Mouse (Mus musculus) forebrain, embryonic 15.5 days (tissue): ENCODE results near the gene Hoga1. TPM values are rescaled to one million over a fixed set of nuclear protein-coding genes. Genes with fewer than 3 reads are reported as not detected.

Experiments
- ATAC-seq: fragments of 200-750 bp; cut with Nextera tagmentation; replicated peaks from 2 replicates; pipeline ENCODE4 v1.8.0; 2017; ENCODE audit warnings: mild to moderate bottlenecking, moderate TSS enrichment, moderate library complexity
- H3K27ac ChIP-seq: fragments of 300-500 bp; sonication (generic); replicated peaks from 2 replicates; pipeline ENCODE4 v1.5.1; 2015; ENCODE audit warnings: mild to moderate bottlenecking, inconsistent platforms
- H3K27me3 ChIP-seq: fragments of 300-500 bp; sonication (generic); 2 replicates; pipeline ENCODE4 v1.6.1; 2015; ENCODE audit warnings: inconsistent platforms
- H3K36me3 ChIP-seq: fragments of 300-500 bp; sonication (generic); 2 replicates; pipeline ENCODE4 v1.6.1; 2015; ENCODE audit warnings: mild to moderate bottlenecking, inconsistent platforms
- H3K4me1 ChIP-seq: fragments of 300-500 bp; sonication (generic); 2 replicates; pipeline ENCODE4 v1.6.1; 2015; ENCODE audit warnings: inconsistent platforms
- H3K4me2 ChIP-seq: fragments of 300-500 bp; sonication (generic); replicated peaks from 2 replicates; pipeline ENCODE4 v1.6.1; 2015; ENCODE audit warnings: mild to moderate bottlenecking, inconsistent platforms
- H3K4me3 ChIP-seq: fragments of 300-500 bp; sonication (generic); 2 replicates; pipeline ENCODE4 v1.5.1; 2015; ENCODE audit warnings: mild to moderate bottlenecking, inconsistent platforms
- H3K9ac ChIP-seq: fragments of 300-500 bp; sonication (generic); replicated peaks from 2 replicates; pipeline ENCODE4 v1.6.1; 2015; ENCODE audit warnings: mild to moderate bottlenecking, inconsistent platforms
- H3K9me3 ChIP-seq: fragments of 300-500 bp; sonication (generic); 2 replicates; pipeline ENCODE4 v1.6.1; 2016; ENCODE audit warnings: inconsistent platforms
- WGBS: fragments of 180-500 bp; shearing (Covaris S2); methylation state at CpG from one replicate; pipeline ENCODE4 v1.1.7; 2015; ENCODE audit warnings: mixed read lengths; 5-methylcytosine and 5-hydroxymethylcytosine counted together
- polyA plus RNA-seq: library from polyadenylated mRNA; unstranded; fragments of >200 nt; fragmentation: Nextera tagmentation; extraction: Ambion mirVana; gene quantifications from 2 replicates; pipeline ENCODE4 v1.2.1, GENCODE M21; 2015

Gene Hoga1
- polyA plus RNA-seq, 1 experiment from 2014 or later: 1.2 TPM

- H3K4me3 ChIP-seq: no peak overlapping the region
- ATAC-seq: no peak
- H3K4me2 ChIP-seq: no peak overlapping the region
- H3K9me3 ChIP-seq: no peaks in the 10 kb centered on the region
- no peaks in the 10 kb centered on the region for H3K36me3 ChIP-seq
- no peaks in the 10 kb centered on the region for H3K4me1 ChIP-seq
- 86% methylated on average over 6 of the region's 6 CpGs for WGBS
- H3K9ac ChIP-seq: no peak overlapping the region
- H3K27ac ChIP-seq: no peak overlapping the region
- H3K27me3 ChIP-seq: no peaks in the 10 kb centered on the region
Observed at GRCm38 (mm10) chr19:42054255-42054654, 8.8 kb downstream of the Hoga1 start.

- Histone ChIP-seq H3K36me3 (no peaks in the 10 kb centered on the region), H3K4me3 (no peak overlapping the region), H3K9me3 (no peaks in the 10 kb centered on the region), H3K9ac (no peak overlapping the region), H3K4me1 (no peaks in the 10 kb centered on the region), H3K27me3 (no peaks in the 10 kb centered on the region), H3K4me2 (no peak overlapping the region), H3K27ac (no peak overlapping the region)
- 78% methylated on average over 2 of the region's 2 CpGs for WGBS
- no peak for ATAC-seq
Observed at GRCm38 (mm10) chr19:42055881-42056280, 10.5 kb downstream of the Hoga1 start.

GRCm38 (mm10) chr19:42056719-42057409 lies 11.5 kb downstream of the Hoga1 start:
- 86% methylated on average over 6 of the region's 6 CpGs for WGBS
- no peak overlapping the region for H3K4me3 ChIP-seq

GRCm38 (mm10) chr19:42058426-42058825 lies 13.0 kb downstream of the Hoga1 start:
- Histone ChIP-seq H3K9ac (no peak overlapping the region), H3K27ac (no peak overlapping the region), H3K4me3 (no peak overlapping the region), H3K4me2 (no peak overlapping the region), H3K36me3 (no peaks in the 10 kb centered on the region), H3K27me3 (no peaks in the 10 kb centered on the region), H3K9me3 (no peaks in the 10 kb centered on the region), H3K4me1 (no peaks in the 10 kb centered on the region)
- 74% methylated on average over 7 of the region's 7 CpGs for WGBS
- no peak for ATAC-seq

More at GRCm38 (mm10) chr19:42056719-42057409, 11.5 kb downstream of the Hoga1 start:
- no peaks in the 10 kb centered on the region for H3K36me3 ChIP-seq
- H3K27ac ChIP-seq: no peak overlapping the region
- H3K9me3 ChIP-seq: no peaks in the 10 kb centered on the region
- no peaks in the 10 kb centered on the region for H3K4me1 ChIP-seq
- H3K27me3 ChIP-seq: no peaks in the 10 kb centered on the region
- ATAC-seq: no peak
- H3K9ac ChIP-seq: no peak overlapping the region
- no peak overlapping the region for H3K4me2 ChIP-seq

- H3K36me3 ChIP-seq: no peaks in the 10 kb centered on the region
- H3K27me3 ChIP-seq: no peaks in the 10 kb centered on the region
- H3K9ac ChIP-seq: no peak overlapping the region
- no peaks in the 10 kb centered on the region for H3K9me3 ChIP-seq
- no peaks in the 10 kb centered on the region for H3K4me1 ChIP-seq
- 91% methylated on average over 7 of the region's 7 CpGs for WGBS
- H3K4me2 ChIP-seq: no peak overlapping the region
- ATAC-seq: no peak
- H3K27ac ChIP-seq: no peak overlapping the region
- no peak overlapping the region for H3K4me3 ChIP-seq
Observed at GRCm38 (mm10) chr19:42061443-42061842, 16.0 kb downstream of the Hoga1 start.

- Histone ChIP-seq H3K9me3 (no peaks in the 10 kb centered on the region), H3K4me3 (no peak overlapping the region), H3K4me1 (no peaks in the 10 kb centered on the region), H3K27ac (no peak overlapping the region), H3K9ac (no peak overlapping the region), H3K36me3 (peaks cover 9% of the 10 kb centered on the region; the same call in 1 of the 2 replicates), H3K27me3 (no peaks in the 10 kb centered on the region), H3K4me2 (no peak overlapping the region)
- ATAC-seq: no peak
- WGBS: 88% methylated on average over 11 of the region's 11 CpGs
Observed at GRCm38 (mm10) chr19:42068441-42069240, 23.2 kb downstream of the Hoga1 start.

- Histone ChIP-seq H3K9ac (no peak overlapping the region), H3K4me2 (no peak overlapping the region), H3K4me3 (no peak overlapping the region), H3K36me3 (peaks cover 14% of the 10 kb centered on the region; the same call in 1 of the 2 replicates), H3K4me1 (no peaks in the 10 kb centered on the region), H3K27me3 (no peaks in the 10 kb centered on the region), H3K27ac (no peak overlapping the region), H3K9me3 (no peaks in the 10 kb centered on the region)
- no peak for ATAC-seq
- WGBS: 60% methylated on average over 6 of the region's 6 CpGs
Observed at GRCm38 (mm10) chr19:42069241-42069525, 23.8 kb downstream of the Hoga1 start.

- Histone ChIP-seq H3K27me3 (no peaks in the 10 kb centered on the region), H3K4me1 (no peaks in the 10 kb centered on the region), H3K9me3 (no peaks in the 10 kb centered on the region), H3K9ac (no peak overlapping the region), H3K36me3 (peaks cover 34% of the 10 kb centered on the region; the same call in 1 of the 2 replicates), H3K4me3 (no peak overlapping the region), H3K27ac (no peak overlapping the region), H3K4me2 (no peak overlapping the region)
- ATAC-seq: no peak
- WGBS: 77% methylated on average over 7 of the region's 7 CpGs
Observed at GRCm38 (mm10) chr19:42071221-42071620, 25.8 kb downstream of the Hoga1 start.

GRCm38 (mm10) chr19:42071886-42072608 lies 26.6 kb downstream of the Hoga1 start:
- Histone ChIP-seq H3K27ac (no peak overlapping the region), H3K9ac (no peak overlapping the region), H3K4me1 (no peaks in the 10 kb centered on the region), H3K27me3 (no peaks in the 10 kb centered on the region), H3K4me2 (no peak overlapping the region), H3K9me3 (no peaks in the 10 kb centered on the region), H3K4me3 (no peak overlapping the region), H3K36me3 (peaks cover 37% of the 10 kb centered on the region; the same call in 1 of the 2 replicates)
- WGBS: 80% methylated on average over 15 of the region's 15 CpGs
- ATAC-seq: no peak

- ATAC-seq: no peak
- H3K4me1 ChIP-seq: no peaks in the 10 kb centered on the region
- H3K4me3 ChIP-seq: no peak overlapping the region
- H3K4me2 ChIP-seq: no peak overlapping the region
- H3K9ac ChIP-seq: no peak overlapping the region
- peaks cover 44% of the 10 kb centered on the region for H3K36me3 ChIP-seq
- no peak overlapping the region for H3K27ac ChIP-seq
- H3K27me3 ChIP-seq: no peaks in the 10 kb centered on the region
- H3K9me3 ChIP-seq: no peaks in the 10 kb centered on the region
- WGBS: 84% methylated on average over 7 of the region's 7 CpGs
Observed at GRCm38 (mm10) chr19:42072802-42073201, 27.4 kb downstream of the Hoga1 start.

- H3K27ac ChIP-seq: no peak overlapping the region
- no peak overlapping the region for H3K9ac ChIP-seq
- H3K4me1 ChIP-seq: no peaks in the 10 kb centered on the region
- no peak for ATAC-seq
- H3K27me3 ChIP-seq: no peaks in the 10 kb centered on the region
- H3K9me3 ChIP-seq: no peaks in the 10 kb centered on the region
- H3K4me3 ChIP-seq: no peak overlapping the region
- 83% methylated on average over 2 of the region's 2 CpGs for WGBS
- H3K4me2 ChIP-seq: no peak overlapping the region
- H3K36me3 ChIP-seq: peaks cover 56% of the 10 kb centered on the region
Observed at GRCm38 (mm10) chr19:42075051-42075450, 29.6 kb downstream of the Hoga1 start.

- peaks cover 56% of the 10 kb centered on the region for H3K36me3 ChIP-seq
Observed at GRCm38 (mm10) chr19:42075992-42076391, 30.6 kb downstream of the Hoga1 start.

More at GRCm38 (mm10) chr19:42075992-42076391, 30.6 kb downstream of the Hoga1 start:
- Histone ChIP-seq H3K4me3 (no peak overlapping the region), H3K27me3 (no peaks in the 10 kb centered on the region), H3K9me3 (no peaks in the 10 kb centered on the region), H3K4me1 (no peaks in the 10 kb centered on the region), H3K4me2 (no peak overlapping the region), H3K9ac (no peak overlapping the region), H3K27ac (no peak overlapping the region)
- 93% methylated on average over 16 of the region's 16 CpGs for WGBS
- no peak for ATAC-seq
